In the genomic region with DNA sequence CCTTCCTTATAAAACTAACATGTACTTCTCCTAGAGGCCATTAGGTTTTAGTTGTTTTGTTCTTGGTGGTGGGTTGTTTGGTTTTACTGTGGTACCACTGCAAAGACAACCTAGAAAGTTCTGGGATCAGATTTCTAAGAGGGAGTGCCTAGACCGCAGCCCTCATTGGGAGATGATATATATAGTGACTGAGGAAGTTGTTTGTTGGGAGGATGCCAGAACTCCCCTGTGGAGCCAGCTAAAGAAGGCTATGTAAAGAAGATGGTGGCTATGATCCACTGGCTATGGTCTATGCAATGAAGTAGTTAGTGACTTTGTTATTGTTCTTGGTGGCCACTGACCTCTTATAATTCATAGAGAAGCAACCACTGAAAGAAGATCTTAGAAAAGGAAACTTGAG, we compare ENCODE assay signal across 17 mouse cellular contexts.
"Had no signal": no experiment of that assay in that cellular context is flagged by ENCODE, and none has a peak within 500 bp of the region (broad histone marks: within the 10 kb centered on the region; RNA-seq: fewer than 3 reads in every experiment).

No protein-coding gene starts in this region.

- H3K27ac ChIP-seq: lung, embryonic 15.5 days; midbrain, embryonic 13.5 days; midbrain, embryonic 15.5 days; neural tube, embryonic 12.5 days had no signal

- DNase-seq: lung, adult 18-20 months; lung, postnatal 10 days; lung, postnatal 4 days; retina, postnatal 1 day; right cerebral cortex, adult 18-20 months; right cerebral cortex, postnatal 25 days; right cerebral cortex, postnatal 4 days; spleen, adult 18-20 months; thymus, adult 2 months; thymus, postnatal 25 days; thymus, postnatal 4 days had no signal

- H3K27me3 ChIP-seq: lung, embryonic 15.5 days; midbrain, embryonic 13.5 days; midbrain, embryonic 15.5 days; neural tube, embryonic 12.5 days had no signal

- H3K36me3 ChIP-seq: lung, embryonic 15.5 days; midbrain, embryonic 13.5 days; midbrain, embryonic 15.5 days; neural tube, embryonic 12.5 days had no signal

- H3K9ac ChIP-seq: lung, embryonic 15.5 days; midbrain, embryonic 13.5 days; midbrain, embryonic 15.5 days; neural tube, embryonic 12.5 days had no signal

- H3K4me2 ChIP-seq: lung, embryonic 15.5 days; midbrain, embryonic 11.5 days; midbrain, embryonic 13.5 days; midbrain, embryonic 15.5 days; neural tube, embryonic 12.5 days had no signal

- H3K4me1 ChIP-seq: megakaryocyte, embryonic 14.5 days; midbrain, embryonic 13.5 days; neural tube, embryonic 12.5 days had no signal

- H3K4me3 ChIP-seq: lung, embryonic 15.5 days; megakaryocyte, embryonic 14.5 days; midbrain, embryonic 13.5 days; midbrain, embryonic 15.5 days; neural tube, embryonic 12.5 days had no signal

- ATAC-seq: midbrain, embryonic 13.5 days; midbrain, embryonic 15.5 days had no signal

- H3K9me3 ChIP-seq: lung, embryonic 15.5 days; megakaryocyte, embryonic 14.5 days; midbrain, embryonic 13.5 days; midbrain, embryonic 15.5 days; neural tube, embryonic 12.5 days had no signal
